Mouse (Mus musculus): Measurements from ENCODE around the gene Fgf15. TPM values are rescaled to one million over a fixed set of nuclear protein-coding genes. Genes with fewer than 3 reads are reported as not detected.
A peak's percentile ranks its signal among the peaks of the same experiment; 100 is the strongest.
"Not testable (repeated sequence)": the region's sequence is repeated elsewhere in the genome, so short reads cannot be mapped to it uniquely, and the experiment has no call there.

The Fgf15 gene
- polyA plus RNA-seq, 1 experiment from 2014 or later, result 0.52 TPM

DNA sequence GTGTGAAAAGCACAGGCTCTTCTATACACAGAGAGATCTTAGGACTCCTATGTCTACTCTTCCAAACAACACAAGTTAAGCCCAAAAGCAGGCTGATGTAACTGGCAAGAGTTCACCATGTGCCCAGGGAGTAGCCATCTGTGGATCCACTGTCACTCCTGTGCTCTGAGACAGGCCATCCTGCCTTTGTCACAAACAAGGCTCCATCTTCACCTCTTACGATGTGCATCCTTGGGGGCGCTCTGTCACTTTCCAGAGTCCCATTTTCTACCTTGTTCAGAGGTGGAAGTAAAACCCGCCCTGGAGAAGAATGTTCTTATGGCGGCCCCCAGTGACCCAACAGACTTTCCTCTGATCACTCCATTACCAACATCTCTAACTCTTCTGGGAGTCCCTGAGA, 1.6 kb upstream of the Fgf15 start:
- H3K4me2 ChIP-seq (ENCODE audit: low read depth, severe bottlenecking), result no peak overlapping the region
- H3K4me1 ChIP-seq (ENCODE audit: control insufficient read depth, insufficient read depth, low read length), result peaks cover 5% of the 10 kb centered on the region
- DNase-seq (ENCODE audit: low spot score), result no peak

DNA sequence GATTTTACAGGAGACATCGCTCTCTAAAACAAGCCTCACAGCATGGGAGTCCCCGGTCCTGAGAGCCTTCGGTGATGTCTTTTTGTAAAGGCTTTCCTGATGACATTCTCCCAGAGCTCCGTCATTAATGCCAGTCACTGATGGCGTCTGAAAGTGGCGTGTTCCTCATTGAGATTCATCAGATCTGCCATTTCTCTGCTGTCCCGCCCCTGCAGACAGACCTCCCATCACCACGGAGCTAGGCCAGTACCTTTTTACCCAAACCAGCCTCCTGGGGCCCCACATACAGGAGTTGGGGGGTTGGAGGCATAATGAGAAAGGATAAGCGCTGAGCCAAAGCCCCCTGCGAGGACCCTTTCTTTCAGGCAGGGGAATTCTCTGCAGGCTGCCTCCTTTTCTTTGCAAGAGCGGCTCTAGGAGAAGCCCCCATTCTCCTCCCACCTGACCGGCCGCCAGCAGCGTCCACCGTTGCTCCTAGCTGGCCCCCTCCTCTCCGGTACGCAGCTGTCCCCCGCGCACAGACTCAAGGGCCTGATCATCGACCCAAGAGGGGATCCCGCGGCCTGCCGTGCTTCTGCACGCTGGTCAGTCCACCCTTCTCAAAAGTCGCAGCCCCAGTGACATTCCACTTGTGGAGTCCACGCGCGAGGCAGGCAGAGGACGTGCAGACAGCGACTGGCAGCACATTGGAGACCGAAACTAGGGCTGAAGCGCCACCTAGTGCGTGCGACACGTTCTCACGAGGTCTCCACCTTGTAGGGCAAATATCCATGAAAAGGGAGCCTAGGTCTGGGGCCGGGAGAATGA, 823 bp upstream of the Fgf15 start:
- peak overlapping the region; percentile 60 for H3K4me2 ChIP-seq (ENCODE audit: low read depth, severe bottlenecking)
- peak overlapping the region; percentile 8; the same call in 1 of the 2 replicates for H3K9ac ChIP-seq (ENCODE audit: low read length)
- peak; percentile 56 for ATAC-seq (ENCODE audit: insufficient number of reproducible peaks, low FRiP score, low TSS enrichment, low read depth)

More for the DNA sequence above, 1.6 kb upstream of the Fgf15 start:
- peaks cover 50% of the 10 kb centered on the region for H3K27me3 ChIP-seq (ENCODE audit: control insufficient read depth, insufficient read depth, low read length)
- H3K36me3 ChIP-seq (ENCODE audit: control insufficient read depth, insufficient read depth, low read length), result no peaks in the 10 kb centered on the region; the same call in 1 of the 2 replicates
- H3K4me3 ChIP-seq (ENCODE audit: low read depth, low read length), result no peak overlapping the region
- no peaks in the 10 kb centered on the region for H3K9me3 ChIP-seq (ENCODE audit: control insufficient read depth, low read length)
- WGBS, result 5% methylated on average over 4 of the region's 4 CpGs
- H3K9ac ChIP-seq (ENCODE audit: low read length), result no peak overlapping the region
- no peak for ATAC-seq (ENCODE audit: insufficient number of reproducible peaks, low FRiP score, low TSS enrichment, low read depth)
- no peak overlapping the region for H3K27ac ChIP-seq (replicated peaks; ENCODE audit: low read depth, low read length)

DNA sequence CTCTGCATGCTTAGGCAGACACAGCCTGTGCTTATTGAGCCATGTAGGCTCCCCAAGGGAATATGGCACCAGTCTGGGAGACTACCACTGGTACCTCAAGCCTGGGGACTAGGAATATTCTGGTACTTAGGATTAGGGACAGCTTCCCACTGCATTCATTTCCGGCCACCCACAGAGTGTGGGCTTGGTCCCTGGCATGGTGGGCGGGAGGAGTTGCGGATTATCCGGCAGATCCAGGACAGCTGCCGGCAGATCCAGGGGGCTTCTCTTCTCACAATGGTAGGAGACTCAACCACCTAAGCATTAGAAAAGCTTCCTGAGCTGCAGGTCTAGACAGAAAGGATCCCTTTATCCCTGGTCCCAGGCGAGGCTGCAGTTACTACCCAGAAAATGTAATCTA, 2.2 kb downstream of the Fgf15 start:
- no peak overlapping the region for H3K4me3 ChIP-seq (ENCODE audit: low read depth, low read length)
- H3K36me3 ChIP-seq (ENCODE audit: control insufficient read depth, insufficient read depth, low read length), result no peaks in the 10 kb centered on the region
- no peak overlapping the region for H3K9ac ChIP-seq (ENCODE audit: low read length)
- H3K27ac ChIP-seq (replicated peaks; ENCODE audit: low read depth, low read length), result no peak overlapping the region
- 52% methylated on average over 6 of the region's 6 CpGs for WGBS
- H3K4me1 ChIP-seq (ENCODE audit: control insufficient read depth, insufficient read depth, low read length), result peaks cover 5% of the 10 kb centered on the region
- no peak for DNase-seq (ENCODE audit: low spot score)
- no peak overlapping the region for H3K4me2 ChIP-seq (ENCODE audit: low read depth, severe bottlenecking)
- no peaks in the 10 kb centered on the region for H3K9me3 ChIP-seq (ENCODE audit: control insufficient read depth, low read length)
- peaks cover 50% of the 10 kb centered on the region for H3K27me3 ChIP-seq (ENCODE audit: control insufficient read depth, insufficient read depth, low read length)
- ATAC-seq (ENCODE audit: insufficient number of reproducible peaks, low FRiP score, low TSS enrichment, low read depth), result no peak

More for the DNA sequence above, 823 bp upstream of the Fgf15 start:
- peaks cover 5% of the 10 kb centered on the region for H3K4me1 ChIP-seq (ENCODE audit: control insufficient read depth, insufficient read depth, low read length)
- DNase-seq (ENCODE audit: low spot score), result peak; percentile 87
- peaks cover 50% of the 10 kb centered on the region for H3K27me3 ChIP-seq (ENCODE audit: control insufficient read depth, insufficient read depth, low read length)
- H3K27ac ChIP-seq (replicated peaks; ENCODE audit: low read depth, low read length), result no peak overlapping the region
- peak overlapping the region; percentile 29 for H3K4me3 ChIP-seq (ENCODE audit: low read depth, low read length)
- 1% methylated on average over 37 of the region's 37 CpGs for WGBS
- no peaks in the 10 kb centered on the region for H3K9me3 ChIP-seq (ENCODE audit: control insufficient read depth, low read length)
- no peaks in the 10 kb centered on the region; the same call in 1 of the 2 replicates for H3K36me3 ChIP-seq (ENCODE audit: control insufficient read depth, insufficient read depth, low read length)

DNA sequence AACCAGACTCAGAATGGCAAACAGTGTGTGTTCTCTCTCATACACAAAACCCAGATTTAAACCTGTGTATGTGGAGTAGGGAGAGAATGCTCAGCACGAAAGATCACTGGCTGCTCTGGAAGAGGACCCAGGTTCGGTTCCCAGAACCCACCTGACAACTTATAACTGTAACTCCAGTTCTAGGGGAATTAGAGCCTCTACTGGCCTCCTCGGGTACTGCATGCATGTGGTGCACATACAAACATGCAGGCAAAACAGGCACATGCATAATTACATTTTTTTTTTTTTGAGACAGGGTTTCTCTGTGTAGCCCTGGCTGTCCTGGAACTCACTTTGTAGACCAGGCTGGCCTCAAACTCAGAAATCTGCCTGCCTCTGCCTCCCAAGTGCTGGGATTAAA, 9.2 kb downstream of the Fgf15 start:
- not testable (repeated sequence) for ATAC-seq (ENCODE audit: insufficient number of reproducible peaks, low FRiP score, low TSS enrichment, low read depth); H3K27me3 ChIP-seq (ENCODE audit: control insufficient read depth, insufficient read depth, low read length); DNase-seq (ENCODE audit: low spot score)

DNA sequence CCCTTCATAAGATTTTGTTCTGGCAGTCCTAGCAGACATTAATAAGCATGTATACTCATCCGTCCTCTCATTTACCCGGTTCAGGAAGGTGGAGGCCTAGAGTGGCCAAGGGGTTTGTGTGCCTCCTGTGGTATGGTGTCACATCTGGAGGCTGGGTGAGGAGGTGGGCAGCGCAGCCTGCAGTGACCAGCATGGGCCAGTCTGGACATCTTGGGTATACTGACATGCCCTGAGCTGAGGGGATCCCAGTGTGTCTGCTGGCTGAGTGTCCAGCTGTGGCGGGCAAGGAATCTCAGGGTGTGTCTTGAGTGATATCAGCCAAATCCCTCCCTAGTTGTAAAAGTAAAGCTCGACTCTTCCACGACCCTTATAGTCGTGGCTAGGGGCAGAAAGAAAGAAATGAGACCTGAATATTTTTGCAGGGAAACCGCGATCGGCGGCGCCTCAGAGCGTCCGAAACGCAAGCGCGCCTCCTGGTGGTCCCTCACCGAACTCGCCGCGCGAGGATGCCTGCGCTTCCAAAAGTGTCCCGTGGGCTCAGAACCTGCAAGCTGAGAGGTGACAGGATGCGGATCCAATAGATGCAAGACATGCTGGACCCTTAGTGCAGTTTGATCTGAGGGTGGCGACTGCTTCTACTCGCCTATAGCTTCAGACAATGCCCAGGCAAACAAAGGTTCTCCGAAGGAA, 10.5 kb downstream of the Fgf15 start:
- DNase-seq (ENCODE audit: low spot score) (peak; percentile 84), ATAC-seq (ENCODE audit: insufficient number of reproducible peaks, low FRiP score, low TSS enrichment, low read depth) (peak; percentile 60; the same call in 1 of the 2 replicates)
- Histone ChIP-seq H3K4me3 (ENCODE audit: low read depth, low read length) (no peak overlapping the region), H3K27ac (replicated peaks; ENCODE audit: low read depth, low read length) (no peak overlapping the region), H3K36me3 (ENCODE audit: control insufficient read depth, insufficient read depth, low read length) (no peaks in the 10 kb centered on the region), H3K27me3 (ENCODE audit: control insufficient read depth, insufficient read depth, low read length) (no peaks in the 10 kb centered on the region), H3K4me1 (ENCODE audit: control insufficient read depth, insufficient read depth, low read length) (0 out of 2 replicates have a peak, but pooled peaks cover 3% of the 10 kb centered on the region), H3K9ac (ENCODE audit: low read length) (no peak overlapping the region), H3K9me3 (ENCODE audit: control insufficient read depth, low read length) (no peaks in the 10 kb centered on the region), H3K4me2 (ENCODE audit: low read depth, severe bottlenecking) (peak overlapping the region; percentile 22; the same call in 1 of the 2 replicates)
- WGBS, result 11% methylated on average over 28 of the region's 28 CpGs

More for the DNA sequence above, 9.2 kb downstream of the Fgf15 start:
- not testable (repeated sequence) for H3K27ac ChIP-seq (replicated peaks; ENCODE audit: low read depth, low read length); H3K36me3 ChIP-seq (ENCODE audit: control insufficient read depth, insufficient read depth, low read length); H3K9ac ChIP-seq (ENCODE audit: low read length); H3K9me3 ChIP-seq (ENCODE audit: control insufficient read depth, low read length); H3K4me2 ChIP-seq (ENCODE audit: low read depth, severe bottlenecking); H3K4me1 ChIP-seq (ENCODE audit: control insufficient read depth, insufficient read depth, low read length); H3K4me3 ChIP-seq (ENCODE audit: low read depth, low read length)
- 87% methylated on average over 3 of the region's 3 CpGs for WGBS

DNA sequence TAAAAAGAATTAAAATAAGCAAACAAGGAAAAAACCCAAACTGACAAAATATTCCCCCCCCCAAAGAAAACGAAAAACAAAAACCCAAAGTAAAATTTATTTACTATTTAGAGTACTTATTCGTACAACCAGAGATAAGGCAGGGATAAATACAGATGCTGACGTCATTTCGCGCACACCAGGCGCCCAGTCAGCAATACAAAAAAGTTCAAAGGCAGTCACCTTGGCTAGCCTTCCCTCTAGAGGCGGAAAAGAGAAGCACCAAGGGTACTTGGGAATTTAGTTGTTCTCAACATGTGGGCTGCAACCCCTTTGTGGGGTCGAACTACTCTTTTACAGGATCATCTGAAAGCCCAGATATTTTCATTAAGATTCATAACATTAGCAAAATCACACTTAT, 11.5 kb downstream of the Fgf15 start:
- no peak overlapping the region for H3K4me3 ChIP-seq (ENCODE audit: low read depth, low read length)
- ATAC-seq (ENCODE audit: insufficient number of reproducible peaks, low FRiP score, low TSS enrichment, low read depth), result no peak
- DNase-seq (ENCODE audit: low spot score), result no peak
- no peaks in the 10 kb centered on the region for H3K27me3 ChIP-seq (ENCODE audit: control insufficient read depth, insufficient read depth, low read length)
- H3K9me3 ChIP-seq (ENCODE audit: control insufficient read depth, low read length), result no peaks in the 10 kb centered on the region
- 0 out of 2 replicates have a peak, but pooled peaks cover 3% of the 10 kb centered on the region for H3K4me1 ChIP-seq (ENCODE audit: control insufficient read depth, insufficient read depth, low read length)
- H3K27ac ChIP-seq (replicated peaks; ENCODE audit: low read depth, low read length), result no peak overlapping the region
- H3K4me2 ChIP-seq (ENCODE audit: low read depth, severe bottlenecking), result no peak overlapping the region
- no peaks in the 10 kb centered on the region for H3K36me3 ChIP-seq (ENCODE audit: control insufficient read depth, insufficient read depth, low read length)
- WGBS, result 15% methylated on average over 8 of the region's 8 CpGs
- H3K9ac ChIP-seq (ENCODE audit: low read length), result no peak overlapping the region

GRCm38 (mm10) chr7:144908705-144909104, 12.4 kb downstream of the Fgf15 start:
- H3K9ac ChIP-seq (ENCODE audit: low read length), result no peak overlapping the region
- WGBS, result 25% methylated on average over 7 of the region's 7 CpGs
- H3K4me3 ChIP-seq (ENCODE audit: low read depth, low read length), result no peak overlapping the region
- no peaks in the 10 kb centered on the region for H3K36me3 ChIP-seq (ENCODE audit: control insufficient read depth, insufficient read depth, low read length)
- 0 out of 2 replicates have a peak, but pooled peaks cover 3% of the 10 kb centered on the region for H3K4me1 ChIP-seq (ENCODE audit: control insufficient read depth, insufficient read depth, low read length)
- no peak overlapping the region for H3K4me2 ChIP-seq (ENCODE audit: low read depth, severe bottlenecking)
- no peaks in the 10 kb centered on the region for H3K9me3 ChIP-seq (ENCODE audit: control insufficient read depth, low read length)
- H3K27me3 ChIP-seq (ENCODE audit: control insufficient read depth, insufficient read depth, low read length), result no peaks in the 10 kb centered on the region
- no peak for DNase-seq (ENCODE audit: low spot score)
- no peak for ATAC-seq (ENCODE audit: insufficient number of reproducible peaks, low FRiP score, low TSS enrichment, low read depth)
- H3K27ac ChIP-seq (replicated peaks; ENCODE audit: low read depth, low read length), result no peak overlapping the region

DNA sequence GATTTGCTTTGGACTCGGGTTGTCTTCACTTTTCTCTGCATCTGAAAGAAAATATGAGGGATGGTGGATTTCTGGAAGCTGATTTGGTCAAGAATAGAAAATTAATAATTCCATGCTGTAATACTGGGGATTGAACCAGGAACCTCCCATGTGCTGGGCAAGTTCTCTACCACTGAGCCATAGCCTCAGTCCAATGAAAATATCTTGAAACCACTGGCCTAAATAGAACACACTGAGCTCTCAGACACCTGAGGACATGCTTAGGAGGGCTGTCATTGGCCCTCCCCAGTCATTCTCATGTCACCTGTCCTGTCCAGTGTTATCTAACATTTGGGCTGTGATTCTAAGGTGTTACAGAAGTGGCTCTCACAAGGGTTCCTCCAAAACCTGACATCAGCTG, 14.8 kb downstream of the Fgf15 start:
- no peaks in the 10 kb centered on the region for H3K27me3 ChIP-seq (ENCODE audit: control insufficient read depth, insufficient read depth, low read length)
- no peak overlapping the region for H3K4me2 ChIP-seq (ENCODE audit: low read depth, severe bottlenecking)
- WGBS, result 73% methylated on average over 1 of the region's 1 CpGs
- H3K9me3 ChIP-seq (ENCODE audit: control insufficient read depth, low read length), result no peaks in the 10 kb centered on the region
- no peak overlapping the region for H3K27ac ChIP-seq (replicated peaks; ENCODE audit: low read depth, low read length)
- H3K4me1 ChIP-seq (ENCODE audit: control insufficient read depth, insufficient read depth, low read length), result peaks cover 11% of the 10 kb centered on the region
- H3K9ac ChIP-seq (ENCODE audit: low read length), result no peak overlapping the region
- no peak overlapping the region for H3K4me3 ChIP-seq (ENCODE audit: low read depth, low read length)
- H3K36me3 ChIP-seq (ENCODE audit: control insufficient read depth, insufficient read depth, low read length), result no peaks in the 10 kb centered on the region
- DNase-seq (ENCODE audit: low spot score) (no peak), ATAC-seq (ENCODE audit: insufficient number of reproducible peaks, low FRiP score, low TSS enrichment, low read depth) (no peak)

Measured in limb, embryonic 11.5 days (tissue).